Mouse (Mus musculus) stomach, postnatal 0 days (tissue): Measurements from ENCODE around the gene Cog5. TPM values are rescaled to one million over a fixed set of nuclear protein-coding genes. Genes with fewer than 3 reads are reported as not detected.

Experiments used
- ATAC-seq: fragments of 200-750 bp; cut with Nextera tagmentation; 2 replicates; pipeline ENCODE4 v1.8.0; 2017; ENCODE audit not compliant: low FRiP score, low TSS enrichment
- DNase-seq: peaks from one replicate; pipeline ENCODE4 v3.0.0-alpha.2; 2016; ENCODE audit warnings: low spot score
- H3K27ac ChIP-seq: fragments of 300-500 bp; sonication (generic); replicated peaks from 2 replicates; pipeline ENCODE4 v1.5.1; 2014; ENCODE audit warnings: mild to moderate bottlenecking, control low read depth
- H3K27me3 ChIP-seq: fragments of 300-500 bp; sonication (generic); 2 replicates; pipeline ENCODE4 v1.6.1; 2014; ENCODE audit warnings: low read length; ENCODE audit not compliant: control insufficient read depth, insufficient read depth
- H3K36me3 ChIP-seq: fragments of 300-500 bp; sonication (generic); 2 replicates; pipeline ENCODE4 v1.6.1; 2014; ENCODE audit warnings: low read length, mixed read lengths; ENCODE audit not compliant: control insufficient read depth, insufficient read depth
- H3K4me1 ChIP-seq: fragments of 300-500 bp; sonication (generic); replicated peaks from 2 replicates; pipeline ENCODE4 v1.6.1; 2014; ENCODE audit warnings: antibody characterized with exemption; ENCODE audit not compliant: control insufficient read depth, insufficient read depth
- H3K4me2 ChIP-seq: fragments of 300-500 bp; sonication (generic); replicated peaks from 2 replicates; pipeline ENCODE4 v1.6.1; 2014; ENCODE audit warnings: low read depth, mild to moderate bottlenecking, control low read depth, moderate library complexity
- H3K4me3 ChIP-seq: fragments of 300-500 bp; sonication (generic); 2 replicates; pipeline ENCODE4 v1.5.1; 2014; ENCODE audit warnings: low read depth, low read length, control low read depth
- H3K9ac ChIP-seq: fragments of 300-500 bp; sonication (generic); 2 replicates; pipeline ENCODE4 v1.6.1; 2014; ENCODE audit warnings: mild to moderate bottlenecking, low read length, control low read depth, mixed read lengths
- H3K9me3 ChIP-seq: fragments of 300-500 bp; sonication (generic); 2 replicates; pipeline ENCODE4 v1.6.1; 2016; ENCODE audit warnings: low read length; ENCODE audit not compliant: control insufficient read depth
- CTCF ChIP-seq: IDR thresholded peaks from 2 replicates; pipeline ENCODE4 v1.5.1; 2016; ENCODE audit warnings: antibody characterized with exemption, low read depth, mild to moderate bottlenecking, moderate library complexity
- EP300 ChIP-seq: optimal IDR thresholded peaks from 2 replicates; pipeline ENCODE3; 2016; ENCODE audit warnings: antibody characterized with exemption
- WGBS: fragments of 180-500 bp; shearing (Covaris S2); extraction: QIAGEN DNeasy Blood & Tissue Kit; methylation state at CpG from one replicate; pipeline ENCODE4 v1.1.7; 2014; 5-methylcytosine and 5-hydroxymethylcytosine counted together
- polyA plus RNA-seq: library from polyadenylated mRNA; unstranded; fragments of >200 nt; fragmentation: Nextera tagmentation; extraction: Ambion mirVana; gene quantifications from 2 replicates; pipeline ENCODE4 v1.2.1, GENCODE M21; 2015

Cog5 gene
- polyA plus RNA-seq, 1 experiment from 2014 or later, result 14.4 TPM

DNA sequence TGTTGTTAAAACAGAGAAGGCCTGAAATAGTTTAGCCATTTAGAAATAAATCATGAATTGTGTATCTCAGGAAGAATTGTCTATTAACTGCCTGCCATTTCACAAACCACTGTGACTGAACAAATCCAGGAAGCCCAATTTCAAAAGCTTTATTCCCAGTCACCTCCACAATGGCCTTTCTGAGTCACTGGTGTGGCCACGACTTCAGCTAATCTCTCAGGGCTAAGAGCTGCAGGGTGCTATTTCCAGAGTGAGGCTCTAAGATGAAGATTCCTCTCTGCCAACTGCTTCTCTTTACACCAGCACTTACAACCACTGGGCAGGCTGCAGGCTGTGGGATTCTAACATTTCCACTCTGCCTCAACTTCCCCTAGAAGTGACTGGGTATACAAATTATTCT is 314.4 kb downstream of the Cog5 start:
- Histone ChIP-seq H3K9me3 (no peaks in the 10 kb centered on the region), H3K4me2 (no peak overlapping the region), H3K27ac (no peak overlapping the region), H3K27me3 (no peaks in the 10 kb centered on the region), H3K36me3 (no peaks in the 10 kb centered on the region; the same call in 1 of the 2 replicates), H3K4me3 (no peak overlapping the region), H3K4me1 (no peaks in the 10 kb centered on the region), H3K9ac (no peak overlapping the region)
- TF ChIP-seq EP300 (no peak), CTCF (no peak)
- WGBS, result 18% methylated on average over 1 of the region's 1 CpGs
- DNase-seq, result no peak
- no peak for ATAC-seq

GRCm38 (mm10) chr12:31971547-31971946 is 316.9 kb downstream of the Cog5 start:
- Histone ChIP-seq H3K27ac (no peak overlapping the region), H3K4me2 (no peak overlapping the region), H3K27me3 (no peaks in the 10 kb centered on the region), H3K4me1 (no peaks in the 10 kb centered on the region), H3K4me3 (no peak overlapping the region), H3K9me3 (no peaks in the 10 kb centered on the region), H3K9ac (no peak overlapping the region), H3K36me3 (no peaks in the 10 kb centered on the region; the same call in 1 of the 2 replicates)
- ATAC-seq (no peak), DNase-seq (no peak)
- TF ChIP-seq EP300, result no peak
- no peak for TF ChIP-seq CTCF
- WGBS, result 91% methylated on average over 8 of the region's 8 CpGs

DNA sequence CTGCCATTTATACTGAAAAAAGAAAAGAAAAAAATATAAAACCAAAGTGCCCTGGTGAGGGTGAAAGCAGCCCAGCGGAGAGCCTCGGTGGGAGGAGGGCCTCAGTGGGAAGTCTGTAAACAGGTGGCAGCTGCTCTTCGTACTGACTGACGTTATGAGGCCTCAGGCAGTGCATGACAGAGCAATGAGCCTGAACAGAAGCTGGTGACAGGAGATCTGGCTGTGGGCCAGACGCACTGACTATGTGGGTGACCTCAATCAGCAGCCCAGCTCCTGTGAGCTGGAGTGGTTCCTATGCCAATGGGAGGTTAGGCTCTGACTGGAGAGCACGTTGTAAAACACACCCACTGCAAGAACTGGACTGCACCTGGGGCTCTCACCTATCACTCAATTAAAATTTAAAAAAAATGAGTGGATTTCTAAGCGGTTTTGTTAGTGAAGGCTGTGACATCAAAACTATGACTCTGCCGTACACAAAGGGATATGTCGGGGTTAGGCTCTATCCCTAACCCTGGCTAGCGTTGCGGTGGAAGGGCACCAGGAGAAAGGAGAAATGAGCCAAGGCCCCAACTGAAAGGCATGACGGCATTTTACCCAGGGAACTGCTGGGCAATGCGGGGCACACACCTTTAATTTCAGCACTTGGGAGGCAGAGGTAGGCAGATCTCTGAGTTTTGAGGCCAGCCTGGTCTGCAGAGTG is 319.0 kb downstream of the Cog5 start:
- ATAC-seq (peak; percentile 90), DNase-seq (peak; percentile 65)
- H3K9ac ChIP-seq, result no peak overlapping the region
- TF ChIP-seq EP300 (no peak), CTCF (no peak)
- no peak overlapping the region for H3K4me2 ChIP-seq
- no peaks in the 10 kb centered on the region for H3K9me3 ChIP-seq
- H3K4me1 ChIP-seq, result no peaks in the 10 kb centered on the region
- H3K27me3 ChIP-seq, result no peaks in the 10 kb centered on the region
- no peak overlapping the region for H3K4me3 ChIP-seq
- no peaks in the 10 kb centered on the region; the same call in 1 of the 2 replicates for H3K36me3 ChIP-seq
- 60% methylated on average over 13 of the region's 13 CpGs for WGBS
- no peak overlapping the region for H3K27ac ChIP-seq

DNA sequence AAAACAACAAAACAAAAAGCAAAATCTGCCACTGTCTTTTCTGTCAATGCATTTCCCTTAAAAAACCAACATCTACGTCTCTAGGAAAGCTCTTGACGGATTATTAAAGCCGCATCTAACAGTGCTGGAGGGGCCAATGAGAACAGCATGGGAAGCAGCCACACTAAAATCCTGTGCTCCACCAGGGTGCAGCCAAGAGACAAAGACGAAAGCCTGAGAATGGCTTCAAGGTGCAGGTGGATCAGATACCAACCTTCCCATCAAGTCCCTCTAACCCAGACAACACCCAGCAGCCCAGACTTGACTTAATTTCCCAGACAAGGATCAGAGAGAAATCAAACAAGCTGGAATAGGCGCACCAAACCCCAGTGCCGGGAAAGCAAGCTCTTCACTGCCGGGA is 321.9 kb downstream of the Cog5 start:
- H3K4me2 ChIP-seq, result no peak overlapping the region
- no peak for ATAC-seq

DNA sequence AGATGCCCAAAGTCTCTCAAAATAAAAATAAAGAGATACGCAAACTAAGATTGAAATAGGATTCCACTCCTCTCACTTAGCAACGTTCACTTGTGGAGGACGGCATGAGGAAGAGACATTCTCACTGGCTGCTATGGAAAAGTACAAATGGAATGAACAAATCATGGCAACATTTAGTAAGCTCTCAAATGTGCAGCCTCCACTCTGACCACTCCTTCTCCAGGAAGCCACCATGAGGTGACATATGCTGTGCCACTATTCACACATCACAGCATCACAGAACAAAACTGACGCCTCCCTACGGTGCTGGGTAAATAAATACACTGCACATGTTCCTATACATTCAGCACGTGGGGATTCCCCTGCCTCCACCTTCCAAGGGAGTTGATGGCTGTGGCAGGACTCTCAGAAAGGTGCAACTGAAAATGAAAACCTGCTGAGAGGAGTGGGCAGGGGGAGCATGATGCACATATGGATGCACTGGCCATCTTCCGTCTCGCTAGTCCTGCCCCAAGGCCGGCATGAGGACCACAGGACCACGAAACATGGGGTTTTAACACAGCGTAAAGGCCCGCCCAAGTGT is 323.0 kb downstream of the Cog5 start:
- Histone ChIP-seq H3K27me3 (no peaks in the 10 kb centered on the region), H3K27ac (no peak overlapping the region), H3K4me1 (no peaks in the 10 kb centered on the region), H3K36me3 (no peaks in the 10 kb centered on the region), H3K4me3 (no peak overlapping the region), H3K9me3 (no peaks in the 10 kb centered on the region), H3K4me2 (no peak overlapping the region), H3K9ac (no peak overlapping the region)
- ATAC-seq, result no peak
- DNase-seq, result no peak
- no peak for TF ChIP-seq EP300
- TF ChIP-seq CTCF, result no peak
- 73% methylated on average over 12 of the region's 12 CpGs for WGBS

More for the DNA sequence above, 321.9 kb downstream of the Cog5 start:
- Histone ChIP-seq H3K4me1 (no peaks in the 10 kb centered on the region), H3K27ac (no peak overlapping the region), H3K4me3 (no peak overlapping the region), H3K9me3 (no peaks in the 10 kb centered on the region), H3K9ac (no peak overlapping the region), H3K27me3 (no peaks in the 10 kb centered on the region), H3K36me3 (no peaks in the 10 kb centered on the region)
- peak; percentile 54 for DNase-seq
- TF ChIP-seq EP300, result no peak
- TF ChIP-seq CTCF, result peak; percentile 74
- 47% methylated on average over 7 of the region's 7 CpGs for WGBS

- TF ChIP-seq EP300, result no peak
- no peak for TF ChIP-seq CTCF
- DNase-seq, result no peak
- H3K36me3 ChIP-seq, result no peaks in the 10 kb centered on the region
- no peaks in the 10 kb centered on the region for H3K9me3 ChIP-seq
- no peak overlapping the region for H3K4me2 ChIP-seq
- no peaks in the 10 kb centered on the region for H3K4me1 ChIP-seq
- H3K4me3 ChIP-seq, result no peak overlapping the region
- WGBS, result 66% methylated on average over 7 of the region's 7 CpGs
- H3K9ac ChIP-seq, result no peak overlapping the region
- no peaks in the 10 kb centered on the region for H3K27me3 ChIP-seq
- no peak for ATAC-seq
- no peak overlapping the region for H3K27ac ChIP-seq
Observed at GRCm38 (mm10) chr12:31983238-31983637, 328.6 kb downstream of the Cog5 start.
